Mouse (Mus musculus): ENCODE measurements around the gene Atrnl1.

DNA sequence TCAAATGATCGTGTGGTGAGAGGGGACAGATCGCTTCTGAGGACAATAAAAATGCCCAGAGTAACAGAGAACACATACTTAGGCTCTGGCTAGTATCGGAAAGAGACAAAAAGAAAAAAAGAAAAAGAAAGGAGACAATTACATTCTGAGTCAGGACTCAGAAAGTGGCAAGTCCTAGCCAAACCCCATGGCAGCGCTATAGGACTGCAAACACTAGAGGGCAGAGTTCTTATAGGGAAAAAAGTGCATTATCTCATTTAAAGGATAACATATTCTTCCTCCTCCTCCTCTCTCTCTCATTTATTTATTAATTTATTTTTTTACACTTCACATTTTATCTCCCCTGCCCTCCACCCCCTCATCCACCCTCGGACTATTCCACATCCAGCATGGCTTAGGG lies 461.6 kb downstream of the Atrnl1 start:
- TF ChIP-seq CHD2 (IDR thresholded peaks at IDR 0.05; ENCODE audit: low read depth, low read length) (no peak), ZNF384 (IDR thresholded peaks at IDR 0.05; ENCODE audit: low read depth, low read length) (no peak), MAFK (IDR thresholded peaks at IDR 0.05; ENCODE audit: insufficient read depth, low read depth, low read length) (no peak), HCFC1 (IDR thresholded peaks at IDR 0.05; ENCODE audit: borderline replicate concordance, insufficient read depth, low read length) (no peak)
